Mouse (Mus musculus) hematopoietic multipotent progenitor cell, adult 10-12 weeks (in vitro differentiated cells): ENCODE data around the gene Dhrs7c. TPM values are rescaled to one million over a fixed set of nuclear protein-coding genes. Genes with fewer than 3 reads are reported as not detected.

ENCODE experiments used
- polyA plus RNA-seq: library from polyadenylated mRNA; stranded (reverse); fragments of >175 nt; gene quantifications from 2 replicates; pipeline ENCODE4 v1.2.3, GENCODE M21; 2012; ENCODE audit warnings: low replicate concordance

The Dhrs7c gene
- not detected in 2 replicates for polyA plus RNA-seq

GRCm38 (mm10) chr11:67797931-67798330, at the start of gene Dhrs7c:
TSS of gene Dhrs7c (plus strand) at chr11:67798187.

DNA sequence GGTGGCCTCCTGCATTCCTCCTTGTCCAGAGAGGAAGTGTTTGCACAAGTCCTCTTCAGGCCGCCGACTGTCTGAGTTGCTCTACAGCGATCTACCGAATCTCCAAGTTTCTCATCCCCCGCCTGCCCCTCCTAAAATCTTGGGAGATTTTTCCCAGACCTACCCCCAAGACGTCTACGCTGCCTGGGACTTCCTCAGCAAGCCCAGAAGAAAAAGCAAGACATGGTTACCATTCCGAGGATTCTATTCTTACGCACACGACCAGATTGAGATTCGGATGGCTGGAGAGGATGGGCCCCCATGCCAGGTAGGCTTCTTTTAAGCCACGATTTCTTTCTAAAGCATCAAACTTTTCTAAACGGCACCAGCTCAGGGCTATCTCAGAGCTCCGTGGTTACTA, 26.9 kb upstream of the Dhrs7c start, which contains the start of gene Glp2r:
Gene Glp2r, minus strand, starts transcription at position 101 of the 400 bp plus-strand sequence.

DNA sequence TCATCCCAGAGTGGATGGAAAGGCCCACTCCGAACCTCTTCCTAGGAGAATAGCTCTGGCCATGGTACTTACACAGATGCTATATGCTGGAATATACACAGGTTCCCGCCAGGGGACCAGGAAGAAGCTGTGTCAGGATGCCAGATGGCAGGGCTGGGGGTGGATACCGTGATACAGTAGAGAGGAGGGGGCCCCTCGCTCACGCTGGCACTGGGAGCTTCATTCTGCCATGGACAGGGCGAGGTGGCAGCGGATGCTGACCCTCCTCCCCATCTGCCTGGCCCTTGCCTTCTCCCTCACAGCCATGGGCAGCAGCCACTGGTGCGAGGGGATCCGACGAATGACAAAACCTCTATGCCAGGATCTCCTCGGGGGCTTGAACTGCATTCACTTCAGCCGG, 23.6 kb upstream of the Dhrs7c start, which contains the start of gene Gsg1l2:
Gene Gsg1l2, plus strand, starts transcription at position 230 of the 400 bp plus-strand sequence.

Other genes with a start within 250 kb of the Dhrs7c start
- gene Rcvrn, start 102.9 kb upstream of the Dhrs7c start, polyA plus RNA-seq, result not detected in 2 replicates
- not detected in 2 replicates for gene Glp2r, start 27.0 kb upstream of the Dhrs7c start, polyA plus RNA-seq
- gene Gsg1l2, start 23.6 kb upstream of the Dhrs7c start, polyA plus RNA-seq, result not detected in 2 replicates
- gene Usp43, start 124.0 kb downstream of the Dhrs7c start, polyA plus RNA-seq, result 0.03 TPM in 1 of 2 replicates, not detected in the other
- not detected in 2 replicates for gene Cfap52, start 167.5 kb downstream of the Dhrs7c start, polyA plus RNA-seq
- gene Stx8, start 168.0 kb downstream of the Dhrs7c start, polyA plus RNA-seq, result 1.2 and 1.9 TPM in 2 replicates